Mouse (Mus musculus) thymus, adult 18-20 months (tissue): ENCODE results near the gene Nrxn3.

Source experiments
- DNase-seq, 2 experiments: peaks; one replicate each; pipeline ENCODE4 v3.0.0; 2022; ENCODE audit warnings: mixed read lengths in 2 of 2

The Nrxn3 gene

GRCm38 (mm10) chr12:88816865-88817264 lies 94.2 kb downstream of the Nrxn3 start:
- no peak for DNase-seq

- DNase-seq: no peak
Measured at GRCm38 (mm10) chr12:88818622-88819334, 96.1 kb downstream of the Nrxn3 start.

GRCm38 (mm10) chr12:88819335-88819709 lies 96.6 kb downstream of the Nrxn3 start:
- DNase-seq: no peak

GRCm38 (mm10) chr12:88820131-88820530 lies 97.5 kb downstream of the Nrxn3 start:
- DNase-seq: no peak

- DNase-seq: no peak
Measured at GRCm38 (mm10) chr12:88830851-88831250, 108.2 kb downstream of the Nrxn3 start.

GRCm38 (mm10) chr12:88835821-88836220 lies 113.1 kb downstream of the Nrxn3 start:
- no peak for DNase-seq

- DNase-seq: no peak
Measured at GRCm38 (mm10) chr12:88839724-88840123, 117.0 kb downstream of the Nrxn3 start.

- DNase-seq: no peak
Measured at GRCm38 (mm10) chr12:88841350-88841749, 118.7 kb downstream of the Nrxn3 start.

GRCm38 (mm10) chr12:88850400-88851179 lies 127.9 kb downstream of the Nrxn3 start:
- DNase-seq: no peak

GRCm38 (mm10) chr12:88854039-88854438 lies 131.4 kb downstream of the Nrxn3 start:
- DNase-seq: no peak

GRCm38 (mm10) chr12:88857701-88858100 lies 135.0 kb downstream of the Nrxn3 start:
- no peak for DNase-seq

- no peak for DNase-seq
Measured at GRCm38 (mm10) chr12:88859456-88860345, 137.0 kb downstream of the Nrxn3 start.

- no peak for DNase-seq
Measured at GRCm38 (mm10) chr12:88860397-88860796, 137.7 kb downstream of the Nrxn3 start.

- DNase-seq: no peak
Measured at GRCm38 (mm10) chr12:88863069-88863468, 140.4 kb downstream of the Nrxn3 start.

GRCm38 (mm10) chr12:88868288-88868687 lies 145.6 kb downstream of the Nrxn3 start:
- no peak for DNase-seq

GRCm38 (mm10) chr12:88897331-88897730 lies 174.7 kb downstream of the Nrxn3 start:
- no peak for DNase-seq

GRCm38 (mm10) chr12:88900014-88900727 lies 177.5 kb downstream of the Nrxn3 start:
- no peak for DNase-seq

GRCm38 (mm10) chr12:88900728-88901080 lies 178.0 kb downstream of the Nrxn3 start:
- no peak for DNase-seq

- DNase-seq: no peak
Measured at GRCm38 (mm10) chr12:88910761-88911160, 188.1 kb downstream of the Nrxn3 start.

- DNase-seq: no peak
Measured at GRCm38 (mm10) chr12:88916752-88917151, 194.1 kb downstream of the Nrxn3 start.

- no peak for DNase-seq
Measured at GRCm38 (mm10) chr12:88924896-88925295, 202.2 kb downstream of the Nrxn3 start.

- no peak for DNase-seq
Measured at GRCm38 (mm10) chr12:88926306-88926705, 203.6 kb downstream of the Nrxn3 start.

- DNase-seq: no peak
Measured at GRCm38 (mm10) chr12:88931713-88932112, 209.0 kb downstream of the Nrxn3 start.
